ENCODE assay signal across 15 mouse cellular contexts in genomic region chr3:53277993-53278392, GRCm38 (mm10).
"Had no signal": no experiment of that assay in that cellular context is flagged by ENCODE, and none has a peak within 500 bp of the region (broad histone marks: within the 10 kb centered on the region; RNA-seq: fewer than 3 reads in every experiment).

No protein-coding gene starts in this region.

- H3K27me3 ChIP-seq: lung, embryonic 15.5 days; megakaryocyte, embryonic 14.5 days; midbrain, embryonic 13.5 days; neural tube, embryonic 13.5 days had no signal

- H3K36me3 ChIP-seq: lung, embryonic 15.5 days; midbrain, embryonic 10.5 days; midbrain, embryonic 13.5 days; neural tube, embryonic 13.5 days had no signal

- DNase-seq: kidney, adult 2 months; kidney, postnatal 25 days; layer of hippocampus, postnatal 36 days; lung, adult 18-20 months; lung, postnatal 10 days; lung, postnatal 36 days; right cerebral cortex, postnatal 25 days; thymus, adult 2 months; thymus, postnatal 14 days; thymus, postnatal 4 days had no signal
